Mouse (Mus musculus): ENCODE measurements around the gene Hmbs.
"Not testable (repeated sequence)": the region's sequence is repeated elsewhere in the genome, so short reads cannot be mapped to it uniquely, and the experiment has no call there.

The Hmbs gene

GRCm38 (mm10) chr9:44325032-44325767 lies 18.8 kb downstream of the Hmbs start:
- not testable (repeated sequence) for DNase-seq (ENCODE audit: extremely low read depth, insufficient read length, low spot score)

GRCm38 (mm10) chr9:44324147-44324546 lies 19.9 kb downstream of the Hmbs start:
- no peak for DNase-seq (ENCODE audit: extremely low read depth, insufficient read length, low spot score)

GRCm38 (mm10) chr9:44323656-44324055 lies 20.4 kb downstream of the Hmbs start:
- not testable (repeated sequence) for DNase-seq (ENCODE audit: extremely low read depth, insufficient read length, low spot score)

GRCm38 (mm10) chr9:44320799-44321133 lies 23.3 kb downstream of the Hmbs start:
- DNase-seq (ENCODE audit: extremely low read depth, insufficient read length, low spot score): no peak

- peak; percentile 93 for DNase-seq (ENCODE audit: extremely low read depth, insufficient read length, low spot score)
Observed at GRCm38 (mm10) chr9:44319887-44320798, 23.9 kb downstream of the Hmbs start, which contains the start of gene C2cd2l. Gene C2cd2l (minus strand): TSS chr9:44320285.

- DNase-seq (ENCODE audit: extremely low read depth, insufficient read length, low spot score): peak; percentile 51
Observed at GRCm38 (mm10) chr9:44319105-44319886, 24.7 kb downstream of the Hmbs start.

- DNase-seq (ENCODE audit: extremely low read depth, insufficient read length, low spot score): no peak
Observed at GRCm38 (mm10) chr9:44318826-44319095, 25.3 kb downstream of the Hmbs start.

- DNase-seq (ENCODE audit: extremely low read depth, insufficient read length, low spot score): no peak
Observed at GRCm38 (mm10) chr9:44318076-44318825, 25.8 kb downstream of the Hmbs start.

- DNase-seq (ENCODE audit: extremely low read depth, insufficient read length, low spot score): no peak
Observed at GRCm38 (mm10) chr9:44317452-44317851, 26.6 kb downstream of the Hmbs start.

- no peak for DNase-seq (ENCODE audit: extremely low read depth, insufficient read length, low spot score)
Observed at GRCm38 (mm10) chr9:44314910-44315309, 29.1 kb downstream of the Hmbs start.

- no peak for DNase-seq (ENCODE audit: extremely low read depth, insufficient read length, low spot score)
Observed at GRCm38 (mm10) chr9:44314257-44314547, 29.8 kb downstream of the Hmbs start.

GRCm38 (mm10) chr9:44313476-44314256 lies 30.4 kb downstream of the Hmbs start:
- no peak for DNase-seq (ENCODE audit: extremely low read depth, insufficient read length, low spot score)

- DNase-seq (ENCODE audit: extremely low read depth, insufficient read length, low spot score): no peak
Observed at GRCm38 (mm10) chr9:44311136-44312134, 32.6 kb downstream of the Hmbs start.

- DNase-seq (ENCODE audit: extremely low read depth, insufficient read length, low spot score): no peak
Observed at GRCm38 (mm10) chr9:44310750-44311135, 33.3 kb downstream of the Hmbs start.

GRCm38 (mm10) chr9:44309756-44310155 lies 34.3 kb downstream of the Hmbs start:
- DNase-seq (ENCODE audit: extremely low read depth, insufficient read length, low spot score): no peak

GRCm38 (mm10) chr9:44307248-44307647 lies 36.8 kb downstream of the Hmbs start:
- DNase-seq (ENCODE audit: extremely low read depth, insufficient read length, low spot score): no peak

GRCm38 (mm10) chr9:44306532-44306931 lies 37.5 kb downstream of the Hmbs start:
- no peak for DNase-seq (ENCODE audit: extremely low read depth, insufficient read length, low spot score)

- peak; percentile 98 for DNase-seq (ENCODE audit: extremely low read depth, insufficient read length, low spot score)
Observed at GRCm38 (mm10) chr9:44305466-44306079, 38.5 kb downstream of the Hmbs start, which contains the start of gene Hinfp. Gene Hinfp (minus strand): TSS chr9:44305671.

Measured in 3134 (cell line).